9 mouse cellular contexts compared by ENCODE assay signal in genomic region chr11:90389174-90389901, GRCm38 (mm10). TPM values are rescaled to one million over a fixed set of nuclear protein-coding genes. Genes with fewer than 3 reads are reported as not detected.
A peak's percentile ranks its signal among the peaks of the same experiment; 100 is the strongest.
DNase-seq lines count a peak whose midpoint lies in the region; ATAC-seq and TF ChIP-seq lines count a peak whose summit lies in the region.
"Had no signal": no experiment of that assay in that cellular context is flagged by ENCODE, and none has a peak within 500 bp of the region (broad histone marks: within the 10 kb centered on the region; RNA-seq: fewer than 3 reads in every experiment).

No protein-coding gene starts in this region.

- no peaks in the 10 kb centered on the region for H3K9me3 ChIP-seq in liver, embryonic 14.5 days (ENCODE audit: control insufficient read depth, low read length)

- no peak; the same call in 1 of the 2 replicates for TF ChIP-seq POLR2A in heart, adult 2 months (IDR thresholded peaks at IDR 0.05; ENCODE audit: insufficient read depth, low read depth, low read length)
- no peak for TF ChIP-seq POLR2A in olfactory bulb, adult 2 months (IDR thresholded peaks at IDR 0.05; ENCODE audit: insufficient read depth, low read depth, low read length)

- DNase-seq in heart, adult 18-20 months, result peak; percentile 55 to 60
- DNase-seq in heart, postnatal 25 days (ENCODE audit: low spot score), result no peak
- peak; percentile 69 for DNase-seq in cerebellum, adult 9-11 months
- DNase-seq in heart, adult 2 months, result peak; percentile 48 to 49
- peak; percentile 67 to 75 for DNase-seq in kidney, adult 8-10 months
- no peak for DNase-seq in liver, embryonic 14.5 days (ENCODE audit: low read depth in 3 of 3, low spot score in 3 of 3)
- no peak for DNase-seq in ovary, adult 18-20 months (ENCODE audit: low spot score)

- H3K27ac ChIP-seq in heart, adult 2 months, result no peak overlapping the region
- H3K27ac ChIP-seq in liver, embryonic 14.5 days, result no peak overlapping the region
- H3K27ac ChIP-seq in olfactory bulb, adult 2 months (ENCODE audit: insufficient read depth, low read depth, low read length), result peak overlapping the region; percentile 33

- intact Hi-C loops in heart, postnatal 25 days (cut with DNase I), result no loop called here
- intact Hi-C loops in heart, adult 2 months (cut with DNase I), result loop anchor here (10.0 kb wide), 1 partner anchor 135 kb away; no protein-coding TSS in a partner anchor

- WGBS in heart, adult 2 months, result 2% methylated on average over 36 of the region's 36 CpGs
- under 1% methylated on average over 36 of the region's 36 CpGs for WGBS in liver, embryonic 14.5 days (ENCODE audit: insufficient replicate concordance)
- under 1% methylated on average over 36 of the region's 36 CpGs for WGBS in olfactory bulb, adult 2 months

- TF ChIP-seq CTCF in heart, adult 2 months (IDR thresholded peaks at IDR 0.05), result no peak
- TF ChIP-seq CTCF in liver, embryonic 14.5 days (IDR thresholded peaks at IDR 0.05; ENCODE audit: low read depth), result no peak
- TF ChIP-seq CTCF in olfactory bulb, adult 2 months (IDR thresholded peaks at IDR 0.05; ENCODE audit: insufficient read depth, low read depth, low read length), result no peak

- H3K9ac ChIP-seq in heart, adult 2 months (ENCODE audit: low read depth, low read length), result peak overlapping the region; percentile 66
- no peak overlapping the region for H3K9ac ChIP-seq in liver, embryonic 14.5 days (replicated peaks)

- no peak for ATAC-seq in liver, embryonic 14.5 days (ENCODE audit: insufficient read depth)

- H3K36me3 ChIP-seq in heart, adult 2 months (ENCODE audit: control insufficient read depth, insufficient read depth, low read length), result peaks cover 7% of the 10 kb centered on the region
- H3K36me3 ChIP-seq in liver, embryonic 14.5 days (replicated peaks; ENCODE audit: control insufficient read depth, insufficient read depth, low read depth), result no peaks in the 10 kb centered on the region
- H3K36me3 ChIP-seq: G1E had no signal

- peak overlapping the region; percentile 64 for H3K4me3 ChIP-seq in heart, adult 2 months
- peak overlapping the region; percentile 48 to 51 for H3K4me3 ChIP-seq in liver, embryonic 14.5 days (ENCODE audit: insufficient read depth in 1 of 2, low read depth in 2 of 2, low read length in 2 of 2)
- H3K4me3 ChIP-seq in olfactory bulb, adult 2 months (ENCODE audit: insufficient read depth, low read depth, low read length), result peak overlapping the region; percentile 82

- H3K27me3 ChIP-seq in heart, adult 2 months (ENCODE audit: control insufficient read depth, insufficient read depth, low read length), result no peaks in the 10 kb centered on the region
- peaks cover 34% of the 10 kb centered on the region for H3K27me3 ChIP-seq in liver, embryonic 14.5 days (ENCODE audit: control insufficient read depth, insufficient read depth, low read length)

- peak overlapping the region; percentile 67 for H3K4me2 ChIP-seq in liver, embryonic 14.5 days (ENCODE audit: low read depth)

- no peak for TF ChIP-seq EP300 in heart, adult 2 months (IDR thresholded peaks at IDR 0.05; ENCODE audit: insufficient read depth, low read depth, low read length)
- no peak for TF ChIP-seq EP300 in liver, embryonic 14.5 days (IDR thresholded peaks at IDR 0.05; ENCODE audit: low read depth)

- H3K79me2 ChIP-seq in heart, adult 2 months (replicated peaks; ENCODE audit: control insufficient read depth, insufficient read depth, low read length), result no peaks in the 10 kb centered on the region

- 0 out of 2 replicates have a peak, but pooled peaks cover 1% of the 10 kb centered on the region for H3K4me1 ChIP-seq in heart, adult 2 months (ENCODE audit: control insufficient read depth, insufficient read depth, low read length)
- peaks cover 0 to 7% of the 10 kb centered on the region in 2 experiments; a peak in 2 of 4 replicates for H3K4me1 ChIP-seq in liver, embryonic 14.5 days (replicated peaks; ENCODE audit: control insufficient read depth in 2 of 2, insufficient read depth in 2 of 2, low read length in 1 of 2)
- H3K4me1 ChIP-seq in olfactory bulb, adult 2 months (ENCODE audit: control insufficient read depth, insufficient read depth, low read length), result peaks cover 5% of the 10 kb centered on the region; the same call in 1 of the 2 replicates

RNA-seq across cellular contexts. Expression of gene Hlf, which starts 1.4 kb away (rescaled TPM):
- total RNA-seq in heart, adult 18-20 months (2021), result 10 to 100 TPM; 11.3 TPM
- total RNA-seq in heart, postnatal 25 days (2021), result 10 to 100 TPM; 16.3 to 25.0 TPM
- 10 to 100 TPM; 11.0 to 18.2 TPM for total RNA-seq in heart, adult 2 months (2021)
- 14.0 and 17.3 TPM in 2 replicates for polyA plus RNA-seq in heart, adult 2 months (2012; rRNA removed)
- polyA plus RNA-seq in liver, embryonic 14.5 days (2012; rRNA removed), result 2.5 and 2.7 TPM in 2 replicates
- polyA plus RNA-seq in liver, embryonic 14.5 days (2014; fragmentation: Nextera tagmentation; extraction: Ambion mirVana), result 3.7 TPM in 2 replicates
- not detected in 2 replicates for polyA plus RNA-seq in olfactory bulb, adult 2 months (2012; ENCODE audit: insufficient read depth, insufficient read length, low replicate concordance, missing spikeins)
- polyA plus RNA-seq: G1E had no signal

Comparison
In these comparisons a context has a peak if more than half of its experiments do, and no peak if none do; other contexts are left out.
1. DNase-seq: peak in heart, adult 18-20 months (2 of 2), cerebellum, adult 9-11 months (single experiment), heart, adult 2 months (2 of 2) and kidney, adult 8-10 months (2 of 2); none in heart, postnatal 25 days (single experiment), liver, embryonic 14.5 days (0 of 3) and ovary, adult 18-20 months (single experiment).
2. Peak in every context shown above with its lines, with median percentiles within 50 percentile points of each other: H3K4me3 ChIP-seq.